Mouse (Mus musculus) neural tube, embryonic 12.5 days (tissue): ENCODE data around the gene Trim17. TPM values are rescaled to one million over a fixed set of nuclear protein-coding genes. Genes with fewer than 3 reads are reported as not detected.
"Not testable (repeated sequence)": the region's sequence is repeated elsewhere in the genome, so short reads cannot be mapped to it uniquely, and the experiment has no call there.

ENCODE experiments used
- ATAC-seq: fragments of 200-750 bp; cut with Nextera tagmentation; 2 replicates; pipeline ENCODE4 v1.8.0; 2017; ENCODE audit warnings: low read depth, mild to moderate bottlenecking, moderate TSS enrichment, moderate library complexity; ENCODE audit not compliant: low FRiP score
- H3K27ac ChIP-seq: fragments of 300-500 bp; sonication (generic); 2 replicates; pipeline ENCODE4 v1.5.1; 2016
- H3K27me3 ChIP-seq: fragments of 300-500 bp; sonication (generic); replicated peaks from 2 replicates; pipeline ENCODE4 v1.6.1; 2016; ENCODE audit warnings: mild to moderate bottlenecking
- H3K36me3 ChIP-seq: fragments of 300-500 bp; sonication (generic); 2 replicates; pipeline ENCODE4 v1.6.1; 2016; ENCODE audit warnings: mild to moderate bottlenecking
- H3K4me1 ChIP-seq: fragments of 300-500 bp; sonication (generic); 2 replicates; pipeline ENCODE4 v1.6.1; 2016
- H3K4me2 ChIP-seq: fragments of 300-500 bp; sonication (generic); replicated peaks from 2 replicates; pipeline ENCODE4 v1.6.1; 2016; ENCODE audit warnings: mild to moderate bottlenecking
- H3K4me3 ChIP-seq: fragments of 300-500 bp; sonication (generic); 2 replicates; pipeline ENCODE4 v1.5.1; 2016
- H3K9ac ChIP-seq: fragments of 300-500 bp; sonication (generic); 2 replicates; pipeline ENCODE4 v1.6.1; 2016; ENCODE audit warnings: mild to moderate bottlenecking
- H3K9me3 ChIP-seq: fragments of 300-500 bp; sonication (generic); 2 replicates; pipeline ENCODE4 v1.6.1; 2016; ENCODE audit warnings: mild to moderate bottlenecking
- WGBS: fragments of 180-500 bp; shearing (Covaris S2); methylation state at CpG from one replicate; pipeline ENCODE4 v1.1.7; 2016; 5-methylcytosine and 5-hydroxymethylcytosine counted together
- polyA plus RNA-seq: library from polyadenylated mRNA; unstranded; fragments of >200 nt; fragmentation: Nextera tagmentation; extraction: Ambion mirVana; gene quantifications from 2 replicates; pipeline ENCODE4 v1.2.1, GENCODE M21; 2016

Trim17 gene
- polyA plus RNA-seq, 1 experiment from 2014 or later = 0.84 TPM

GRCm38 (mm10) chr11:58948542-58949479 lies 5.7 kb upstream of the Trim17 start, which contains the start of gene Hist3h2ba:
Hist3h2ba (plus strand) TSS chr11:58948920.
- ATAC-seq = peak; percentile 91
- peak within 1 kb of the TSS; percentile 66 for H3K4me2 ChIP-seq
- peak within 1 kb of the TSS; percentile 70 for H3K9ac ChIP-seq
- H3K36me3 ChIP-seq = no peaks in the 10 kb centered on the region
- peaks cover 12% of the 10 kb centered on the region for H3K4me1 ChIP-seq
- no peaks in the 10 kb centered on the region for H3K9me3 ChIP-seq
- no peaks in the 10 kb centered on the region for H3K27me3 ChIP-seq
- under 1% methylated on average over 48 of the region's 48 CpGs for WGBS
- H3K4me3 ChIP-seq = peak within 1 kb of the TSS; percentile 46
- H3K27ac ChIP-seq = peak within 1 kb of the TSS; percentile 92

GRCm38 (mm10) chr11:58949480-58950431 lies 4.7 kb upstream of the Trim17 start:
- peak; percentile 45 for ATAC-seq
- Histone ChIP-seq H3K4me2 (peak overlapping the region; percentile 66), H3K36me3 (no peaks in the 10 kb centered on the region), H3K27ac (peak overlapping the region; percentile 92), H3K4me1 (peaks cover 10% of the 10 kb centered on the region), H3K4me3 (peak overlapping the region; percentile 46), H3K9me3 (no peaks in the 10 kb centered on the region), H3K9ac (peak overlapping the region; percentile 70), H3K27me3 (no peaks in the 10 kb centered on the region)
- 3% methylated on average over 20 of the region's 20 CpGs for WGBS

GRCm38 (mm10) chr11:58951210-58951609 lies 3.3 kb upstream of the Trim17 start:
- H3K27ac ChIP-seq = no peak overlapping the region

GRCm38 (mm10) chr11:58953351-58954169 lies 925 bp upstream of the Trim17 start:
- peak; percentile 8 for ATAC-seq
- H3K27me3 ChIP-seq = no peaks in the 10 kb centered on the region
- H3K36me3 ChIP-seq = peaks cover 10% of the 10 kb centered on the region; the same call in 1 of the 2 replicates
- H3K4me1 ChIP-seq = peaks cover 26% of the 10 kb centered on the region
- peak overlapping the region; percentile 91 for H3K4me2 ChIP-seq
- peak overlapping the region; percentile 85 for H3K9ac ChIP-seq
- no peaks in the 10 kb centered on the region for H3K9me3 ChIP-seq
- H3K27ac ChIP-seq = peak overlapping the region; percentile 98
- WGBS = under 1% methylated on average over 33 of the region's 33 CpGs
- peak overlapping the region; percentile 71 for H3K4me3 ChIP-seq

More at GRCm38 (mm10) chr11:58951210-58951609, 3.3 kb upstream of the Trim17 start:
- Histone ChIP-seq H3K9me3 (no peaks in the 10 kb centered on the region), H3K4me1 (peaks cover 11% of the 10 kb centered on the region), H3K4me2 (peak overlapping the region; percentile 66), H3K9ac (0 out of 2 replicates have a peak overlapping the region, but pooled peaks have one; percentile 70), H3K36me3 (no peaks in the 10 kb centered on the region), H3K4me3 (no peak overlapping the region), H3K27me3 (no peaks in the 10 kb centered on the region)
- 80% methylated on average over 5 of the region's 5 CpGs for WGBS
- ATAC-seq = no peak

- Histone ChIP-seq H3K27ac (peak overlapping the region; percentile 98), H3K9ac (peak overlapping the region; percentile 85), H3K4me1 (peaks cover 26% of the 10 kb centered on the region), H3K4me3 (peak overlapping the region; percentile 71), H3K4me2 (peak overlapping the region; percentile 91)
- peak; percentile 30; the same call in 1 of the 2 replicates for ATAC-seq
- WGBS = under 1% methylated on average over 17 of the region's 17 CpGs
- H3K27me3 ChIP-seq, H3K9me3 ChIP-seq, H3K36me3 ChIP-seq: not testable (repeated sequence)
Measured at GRCm38 (mm10) chr11:58954170-58954419, 390 bp upstream of the Trim17 start.

- H3K9me3 ChIP-seq = no peaks in the 10 kb centered on the region
- WGBS = under 1% methylated on average over 20 of the region's 20 CpGs
- peaks cover 10% of the 10 kb centered on the region; the same call in 1 of the 2 replicates for H3K36me3 ChIP-seq
- H3K9ac ChIP-seq = peak overlapping the region; percentile 87
- peak; percentile 39; the same call in 1 of the 2 replicates for ATAC-seq
- H3K4me1 ChIP-seq = peaks cover 32% of the 10 kb centered on the region
- H3K27me3 ChIP-seq = no peaks in the 10 kb centered on the region
- peak overlapping the region; percentile 91 for H3K4me2 ChIP-seq
- peak overlapping the region; percentile 71 for H3K4me3 ChIP-seq
- H3K27ac ChIP-seq = peak overlapping the region; percentile 93
Measured at GRCm38 (mm10) chr11:58955143-58955867, 820 bp downstream of the Trim17 start.

- peak overlapping the region; percentile 87 for H3K9ac ChIP-seq
- H3K4me2 ChIP-seq = peak overlapping the region; percentile 91
- H3K9me3 ChIP-seq = no peaks in the 10 kb centered on the region
- WGBS = 29% methylated on average over 8 of the region's 8 CpGs
- peaks cover 10% of the 10 kb centered on the region; the same call in 1 of the 2 replicates for H3K36me3 ChIP-seq
- H3K4me1 ChIP-seq = peaks cover 32% of the 10 kb centered on the region
- ATAC-seq = no peak
- H3K27me3 ChIP-seq = no peaks in the 10 kb centered on the region
- H3K27ac ChIP-seq = no peak overlapping the region
- peak overlapping the region; percentile 71 for H3K4me3 ChIP-seq
Measured at GRCm38 (mm10) chr11:58955868-58956257, 1.4 kb downstream of the Trim17 start.

GRCm38 (mm10) chr11:58957226-58957914 lies 2.9 kb downstream of the Trim17 start:
- ATAC-seq = no peak
- no peak overlapping the region for H3K27ac ChIP-seq
- H3K4me1 ChIP-seq = peaks cover 26% of the 10 kb centered on the region
- peak overlapping the region; percentile 71 for H3K4me3 ChIP-seq
- no peaks in the 10 kb centered on the region for H3K9me3 ChIP-seq
- H3K4me2 ChIP-seq = peak overlapping the region; percentile 91
- H3K36me3 ChIP-seq = peaks cover 10% of the 10 kb centered on the region; the same call in 1 of the 2 replicates
- 0 out of 2 replicates have a peak, but pooled peaks cover 3% of the 10 kb centered on the region for H3K27me3 ChIP-seq
- WGBS = 88% methylated on average over 5 of the region's 5 CpGs
- peak overlapping the region; percentile 87 for H3K9ac ChIP-seq

GRCm38 (mm10) chr11:58958536-58958935 lies 4.1 kb downstream of the Trim17 start:
- 88% methylated on average over 6 of the region's 6 CpGs for WGBS
- Histone ChIP-seq H3K4me1 (peaks cover 23% of the 10 kb centered on the region), H3K9me3 (no peaks in the 10 kb centered on the region), H3K36me3 (peaks cover 10% of the 10 kb centered on the region; the same call in 1 of the 2 replicates), H3K4me3 (no peak overlapping the region), H3K27me3 (0 out of 2 replicates have a peak, but pooled peaks cover 3% of the 10 kb centered on the region), H3K27ac (no peak overlapping the region), H3K4me2 (peak overlapping the region; percentile 91; the same call in 1 of the 2 replicates), H3K9ac (no peak overlapping the region)
- no peak for ATAC-seq

GRCm38 (mm10) chr11:58959186-58959825 lies 4.8 kb downstream of the Trim17 start:
- WGBS = 45% methylated on average over 15 of the region's 15 CpGs
- H3K4me1 ChIP-seq = peaks cover 27% of the 10 kb centered on the region
- no peak overlapping the region for H3K27ac ChIP-seq
- H3K9me3 ChIP-seq = no peaks in the 10 kb centered on the region
- peak overlapping the region; percentile 54; the same call in 1 of the 2 replicates for H3K9ac ChIP-seq
- H3K4me2 ChIP-seq = peak overlapping the region; percentile 69
- H3K27me3 ChIP-seq = 0 out of 2 replicates have a peak, but pooled peaks cover 3% of the 10 kb centered on the region
- no peak for ATAC-seq
- peak overlapping the region; percentile 44 for H3K4me3 ChIP-seq
- H3K36me3 ChIP-seq = peaks cover 10% of the 10 kb centered on the region; the same call in 1 of the 2 replicates
